Mouse (Mus musculus): ENCODE data around the gene Robo3. TPM values are rescaled to one million over a fixed set of nuclear protein-coding genes. Genes with fewer than 3 reads are reported as not detected.

Robo3 gene
- total RNA-seq (2021) = not detected
- long read RNA-seq, experiment 1 = 0 reads
- long read RNA-seq, experiment 2 = 0 reads

GRCm38 (mm10) chr9:37432720-37433421 lies at the start of gene Robo3:
Robo3 (minus strand) TSS chr9:37433246.
- no peak for DNase-seq (ENCODE audit: low spot score)

GRCm38 (mm10) chr9:37474923-37475322 lies 41.9 kb upstream of the Robo3 start:
- no peak for DNase-seq (ENCODE audit: low spot score)

- no peak for DNase-seq (ENCODE audit: low spot score)
Observed at GRCm38 (mm10) chr9:37473611-37474125, 40.6 kb upstream of the Robo3 start.

GRCm38 (mm10) chr9:37462764-37463163 lies 29.7 kb upstream of the Robo3 start:
- peak; percentile 40 for DNase-seq (ENCODE audit: low spot score)

GRCm38 (mm10) chr9:37461571-37461970 lies 28.5 kb upstream of the Robo3 start:
- DNase-seq (ENCODE audit: low spot score) = no peak

- DNase-seq (ENCODE audit: low spot score) = no peak
Observed at GRCm38 (mm10) chr9:37460961-37461340, 27.9 kb upstream of the Robo3 start.

- DNase-seq (ENCODE audit: low spot score) = no peak
Observed at GRCm38 (mm10) chr9:37460043-37460960, 27.3 kb upstream of the Robo3 start.

- DNase-seq (ENCODE audit: low spot score) = no peak
Observed at GRCm38 (mm10) chr9:37459665-37460042, 26.6 kb upstream of the Robo3 start.

- DNase-seq (ENCODE audit: low spot score) = no peak
Observed at GRCm38 (mm10) chr9:37457151-37457550, 24.1 kb upstream of the Robo3 start.

- no peak for DNase-seq (ENCODE audit: low spot score)
Observed at GRCm38 (mm10) chr9:37456481-37456910, 23.4 kb upstream of the Robo3 start.

- DNase-seq (ENCODE audit: low spot score) = no peak
Observed at GRCm38 (mm10) chr9:37455868-37456267, 22.8 kb upstream of the Robo3 start.

GRCm38 (mm10) chr9:37454991-37455390 lies 21.9 kb upstream of the Robo3 start:
- no peak for DNase-seq (ENCODE audit: low spot score)

- no peak for DNase-seq (ENCODE audit: low spot score)
Observed at GRCm38 (mm10) chr9:37454011-37454492, 21.0 kb upstream of the Robo3 start.

- no peak for DNase-seq (ENCODE audit: low spot score)
Observed at GRCm38 (mm10) chr9:37453328-37453727, 20.3 kb upstream of the Robo3 start.

- no peak for DNase-seq (ENCODE audit: low spot score)
Observed at GRCm38 (mm10) chr9:37452401-37452800, 19.4 kb upstream of the Robo3 start.

- no peak for DNase-seq (ENCODE audit: low spot score)
Observed at GRCm38 (mm10) chr9:37437772-37438735, 5.0 kb upstream of the Robo3 start.

GRCm38 (mm10) chr9:37435616-37436015 lies 2.6 kb upstream of the Robo3 start:
- no peak for DNase-seq (ENCODE audit: low spot score)

GRCm38 (mm10) chr9:37434932-37435331 lies 1.9 kb upstream of the Robo3 start:
- no peak for DNase-seq (ENCODE audit: low spot score)

GRCm38 (mm10) chr9:37433823-37434560 lies 946 bp upstream of the Robo3 start:
- DNase-seq (ENCODE audit: low spot score) = no peak

- no peak for DNase-seq (ENCODE audit: low spot score)
Observed at GRCm38 (mm10) chr9:37432026-37432666, 900 bp downstream of the Robo3 start.

Data from gastrocnemius, adult 18-20 months (tissue).